Mouse (Mus musculus): Measurements from ENCODE around the gene Fam204a. TPM values are rescaled to one million over a fixed set of nuclear protein-coding genes. Genes with fewer than 3 reads are reported as not detected.

Fam204a gene
- polyA plus RNA-seq, 1 experiment from 2014 or later: 52.5 TPM

- Histone ChIP-seq H3K4me2 (no peak overlapping the region), H3K27ac (no peak overlapping the region), H3K9me3 (replicated peaks) (no peaks in the 10 kb centered on the region), H3K27me3 (no peaks in the 10 kb centered on the region), H3K4me1 (peaks cover 6% of the 10 kb centered on the region; the same call in 1 of the 2 replicates), H3K4me3 (replicated peaks) (no peak overlapping the region), H3K36me3 (peaks cover 48% of the 10 kb centered on the region), H3K9ac (no peak overlapping the region)
- ATAC-seq (replicated peaks; ENCODE audit: low FRiP score): no peak
Observed at GRCm38 (mm10) chr19:60208173-60208572, 18.3 kb downstream of the Fam204a start.

- H3K36me3 ChIP-seq: peaks cover 25% of the 10 kb centered on the region; the same call in 1 of the 2 replicates
- no peak overlapping the region for H3K9ac ChIP-seq
- H3K9me3 ChIP-seq (replicated peaks): no peaks in the 10 kb centered on the region
- H3K4me3 ChIP-seq (replicated peaks): no peak overlapping the region
- H3K27ac ChIP-seq: no peak overlapping the region
- H3K4me2 ChIP-seq: no peak overlapping the region
- no peaks in the 10 kb centered on the region for H3K27me3 ChIP-seq
- peaks cover 8% of the 10 kb centered on the region; the same call in 1 of the 2 replicates for H3K4me1 ChIP-seq
- WGBS: 48% methylated on average over 7 of the region's 7 CpGs
- no peak for ATAC-seq (replicated peaks; ENCODE audit: low FRiP score)
Observed at GRCm38 (mm10) chr19:60204176-60204575, 22.3 kb downstream of the Fam204a start.

DNA sequence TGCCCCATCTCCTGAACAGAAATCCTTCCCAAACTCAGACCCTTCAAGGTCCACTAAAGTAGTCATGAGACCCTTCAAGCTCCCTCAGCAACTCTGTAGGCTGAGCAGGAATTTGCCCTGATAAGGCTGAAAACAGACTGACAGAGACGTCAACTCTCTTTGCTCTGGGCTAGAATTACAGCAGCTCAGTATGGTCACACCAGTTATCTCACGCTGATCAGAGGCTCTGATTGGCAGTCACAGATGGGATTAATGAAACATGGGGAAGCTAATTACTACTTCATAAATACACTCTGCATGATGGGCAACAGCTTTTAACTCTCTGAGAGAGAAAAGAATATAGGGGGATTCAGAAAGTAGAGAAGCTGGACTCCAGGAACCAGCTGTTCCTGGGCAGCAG lies 26.2 kb downstream of the Fam204a start:
- Histone ChIP-seq H3K9me3 (replicated peaks) (no peaks in the 10 kb centered on the region), H3K27ac (no peak overlapping the region), H3K9ac (no peak overlapping the region), H3K4me2 (no peak overlapping the region), H3K4me1 (peaks cover 8% of the 10 kb centered on the region; the same call in 1 of the 2 replicates), H3K36me3 (peaks cover 20% of the 10 kb centered on the region; the same call in 1 of the 2 replicates), H3K27me3 (no peaks in the 10 kb centered on the region), H3K4me3 (replicated peaks) (no peak overlapping the region)
- ATAC-seq (replicated peaks; ENCODE audit: low FRiP score): no peak
- 47% methylated on average over 2 of the region's 2 CpGs for WGBS

DNA sequence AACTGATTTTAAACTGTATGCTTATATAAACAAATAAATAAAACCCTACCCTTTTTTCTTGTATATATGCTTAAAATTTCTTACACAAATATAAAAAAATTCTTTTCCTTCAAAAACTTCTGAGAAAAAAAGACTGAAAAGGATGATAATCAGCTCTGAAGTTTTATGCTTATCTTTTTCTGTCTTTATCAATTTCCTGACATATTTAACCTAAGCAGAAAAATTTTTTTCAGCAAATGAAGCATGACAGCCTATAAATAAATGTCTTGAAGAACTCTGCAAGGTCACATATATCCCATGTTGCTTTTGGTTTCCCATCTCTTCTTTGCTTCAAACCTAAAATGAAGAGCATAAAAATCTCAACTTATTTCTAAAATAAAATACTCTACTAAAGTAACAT lies 27.3 kb downstream of the Fam204a start:
- Histone ChIP-seq H3K27me3 (no peaks in the 10 kb centered on the region), H3K9ac (no peak overlapping the region), H3K4me2 (no peak overlapping the region), H3K36me3 (peaks cover 29% of the 10 kb centered on the region), H3K4me3 (replicated peaks) (no peak overlapping the region), H3K9me3 (replicated peaks) (no peaks in the 10 kb centered on the region), H3K27ac (no peak overlapping the region), H3K4me1 (peaks cover 6% of the 10 kb centered on the region; the same call in 1 of the 2 replicates)
- ATAC-seq (replicated peaks; ENCODE audit: low FRiP score): no peak

DNA sequence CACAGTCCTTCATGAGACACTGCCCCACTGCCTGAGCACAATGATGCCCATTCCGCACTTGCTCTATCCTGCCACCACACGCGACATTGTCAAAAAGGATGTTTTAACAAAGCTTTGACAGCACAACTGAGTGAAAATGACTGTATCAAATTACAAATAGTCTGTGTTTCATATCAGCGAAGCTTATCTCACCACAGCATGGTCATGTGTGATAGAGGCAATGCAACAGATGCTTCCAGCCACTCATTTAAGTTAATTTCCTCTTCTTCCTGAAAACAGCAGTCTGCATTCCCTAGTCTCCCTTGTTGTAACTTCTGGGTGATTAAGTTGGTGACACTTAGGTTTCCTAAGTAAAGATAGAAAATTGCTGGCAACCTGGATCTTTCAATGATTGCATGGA lies 33.7 kb downstream of the Fam204a start:
- no peak overlapping the region for H3K9ac ChIP-seq
- ATAC-seq (replicated peaks; ENCODE audit: low FRiP score): no peak
- WGBS: 91% methylated on average over 4 of the region's 4 CpGs

GRCm38 (mm10) chr19:60189206-60189605 lies 37.3 kb downstream of the Fam204a start:
- no peak overlapping the region for H3K27ac ChIP-seq
- no peaks in the 10 kb centered on the region for H3K4me1 ChIP-seq
- H3K27me3 ChIP-seq: no peaks in the 10 kb centered on the region
- no peak overlapping the region for H3K4me3 ChIP-seq (replicated peaks)
- H3K4me2 ChIP-seq: no peak overlapping the region
- no peaks in the 10 kb centered on the region for H3K9me3 ChIP-seq (replicated peaks)
- H3K9ac ChIP-seq: no peak overlapping the region
- H3K36me3 ChIP-seq: peaks cover 20% of the 10 kb centered on the region
- WGBS: 84% methylated on average over 2 of the region's 2 CpGs
- no peak for ATAC-seq (replicated peaks; ENCODE audit: low FRiP score)

More for the DNA sequence above, 33.7 kb downstream of the Fam204a start:
- H3K9me3 ChIP-seq (replicated peaks): no peaks in the 10 kb centered on the region
- H3K27me3 ChIP-seq: no peaks in the 10 kb centered on the region
- no peak overlapping the region for H3K27ac ChIP-seq
- no peaks in the 10 kb centered on the region for H3K4me1 ChIP-seq
- H3K4me3 ChIP-seq (replicated peaks): no peak overlapping the region
- H3K4me2 ChIP-seq: no peak overlapping the region
- peaks cover 34% of the 10 kb centered on the region for H3K36me3 ChIP-seq

- Histone ChIP-seq H3K36me3 (0 out of 2 replicates have a peak, but pooled peaks cover 3% of the 10 kb centered on the region), H3K9ac (no peak overlapping the region), H3K4me2 (no peak overlapping the region), H3K4me1 (no peaks in the 10 kb centered on the region), H3K27me3 (no peaks in the 10 kb centered on the region), H3K4me3 (replicated peaks) (no peak overlapping the region), H3K27ac (no peak overlapping the region), H3K9me3 (replicated peaks) (no peaks in the 10 kb centered on the region)
- 95% methylated on average over 1 of the region's 1 CpGs for WGBS
- ATAC-seq (replicated peaks; ENCODE audit: low FRiP score): no peak
Observed at GRCm38 (mm10) chr19:60182901-60183300, 43.6 kb downstream of the Fam204a start.

DNA sequence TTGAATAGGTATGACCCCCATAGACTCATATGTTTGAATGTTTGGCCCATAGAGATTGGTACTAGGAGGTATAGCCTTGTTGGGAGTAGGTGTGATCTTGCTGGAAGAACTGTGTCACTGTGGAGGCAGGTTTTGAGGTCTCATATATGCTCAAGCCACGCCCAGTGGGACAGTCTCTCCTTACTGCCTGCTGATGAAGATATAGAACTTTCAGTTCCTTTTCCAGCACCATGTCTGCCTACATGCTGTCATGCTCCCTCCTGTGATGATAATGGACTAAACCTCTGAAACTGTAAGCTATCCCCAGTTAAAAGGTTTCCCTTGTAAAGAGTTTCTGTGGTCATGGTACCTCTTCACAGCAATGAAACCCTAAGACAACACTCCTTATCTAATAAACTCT lies 44.3 kb downstream of the Fam204a start:
- H3K4me2 ChIP-seq: no peak overlapping the region
- no peak overlapping the region for H3K27ac ChIP-seq
- H3K27me3 ChIP-seq: no peaks in the 10 kb centered on the region
- WGBS: 82% methylated on average over 1 of the region's 1 CpGs
- H3K9me3 ChIP-seq (replicated peaks): no peaks in the 10 kb centered on the region
- 0 out of 2 replicates have a peak, but pooled peaks cover 3% of the 10 kb centered on the region for H3K36me3 ChIP-seq
- H3K9ac ChIP-seq: no peak overlapping the region
- no peak for ATAC-seq (replicated peaks; ENCODE audit: low FRiP score)
- H3K4me3 ChIP-seq (replicated peaks): no peak overlapping the region
- H3K4me1 ChIP-seq: no peaks in the 10 kb centered on the region

DNA sequence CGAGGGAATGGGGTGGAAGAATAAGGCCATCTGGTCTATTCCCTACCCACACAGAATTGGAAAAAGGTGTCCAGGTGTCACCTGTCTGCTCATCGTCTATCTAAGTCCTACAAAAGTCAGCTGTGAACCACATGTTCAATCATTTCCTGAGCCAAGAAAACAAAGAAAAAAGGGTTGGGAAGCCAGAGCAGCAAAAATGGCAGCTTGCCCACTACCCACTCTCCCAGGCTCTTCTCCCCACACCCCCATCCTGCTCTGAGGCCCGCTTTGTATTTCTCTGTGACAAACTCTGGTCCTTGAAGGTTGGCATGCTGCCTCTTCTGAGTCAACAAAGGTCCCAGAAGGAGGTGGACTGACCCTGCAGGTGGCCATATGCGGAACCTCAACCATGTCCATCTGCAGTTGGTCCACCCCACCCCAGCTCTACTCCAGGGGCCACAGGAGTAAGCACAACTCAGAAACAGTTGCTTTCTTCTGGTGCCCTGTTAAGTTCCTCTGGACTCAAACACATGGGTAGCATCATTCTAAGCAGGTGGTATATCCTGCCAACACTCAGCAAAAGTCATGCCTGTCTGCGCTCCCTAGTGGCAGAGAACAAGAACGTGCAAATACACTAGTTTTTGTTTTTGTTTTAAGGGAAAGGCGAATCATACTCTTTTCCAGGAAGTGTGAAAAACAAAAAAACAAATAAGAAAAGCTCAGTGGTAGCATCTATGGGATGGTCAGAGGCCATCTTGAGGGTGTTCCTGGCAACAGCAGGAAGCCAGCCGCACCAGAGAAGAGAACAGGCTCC lies 47.5 kb downstream of the Fam204a start:
- 0 out of 2 replicates have a peak, but pooled peaks cover 3% of the 10 kb centered on the region for H3K36me3 ChIP-seq
- no peak overlapping the region for H3K4me3 ChIP-seq (replicated peaks)
- H3K9me3 ChIP-seq (replicated peaks): no peaks in the 10 kb centered on the region
- WGBS: 86% methylated on average over 8 of the region's 8 CpGs
- H3K4me1 ChIP-seq: no peaks in the 10 kb centered on the region
- ATAC-seq (replicated peaks; ENCODE audit: low FRiP score): no peak
- H3K27ac ChIP-seq: no peak overlapping the region
- no peaks in the 10 kb centered on the region for H3K27me3 ChIP-seq
- H3K9ac ChIP-seq: no peak overlapping the region
- H3K4me2 ChIP-seq: no peak overlapping the region

GRCm38 (mm10) chr19:60165417-60165816 lies 61.1 kb downstream of the Fam204a start:
- Histone ChIP-seq H3K9ac (no peak overlapping the region), H3K4me1 (peaks cover 22% of the 10 kb centered on the region), H3K36me3 (no peaks in the 10 kb centered on the region), H3K4me2 (no peak overlapping the region), H3K27me3 (0 out of 2 replicates have a peak, but pooled peaks cover 3% of the 10 kb centered on the region), H3K9me3 (replicated peaks) (no peaks in the 10 kb centered on the region), H3K27ac (peak overlapping the region; percentile 46; the same call in 1 of the 2 replicates), H3K4me3 (replicated peaks) (no peak overlapping the region)
- ATAC-seq (replicated peaks; ENCODE audit: low FRiP score): no peak
- WGBS: 38% methylated on average over 2 of the region's 2 CpGs

DNA sequence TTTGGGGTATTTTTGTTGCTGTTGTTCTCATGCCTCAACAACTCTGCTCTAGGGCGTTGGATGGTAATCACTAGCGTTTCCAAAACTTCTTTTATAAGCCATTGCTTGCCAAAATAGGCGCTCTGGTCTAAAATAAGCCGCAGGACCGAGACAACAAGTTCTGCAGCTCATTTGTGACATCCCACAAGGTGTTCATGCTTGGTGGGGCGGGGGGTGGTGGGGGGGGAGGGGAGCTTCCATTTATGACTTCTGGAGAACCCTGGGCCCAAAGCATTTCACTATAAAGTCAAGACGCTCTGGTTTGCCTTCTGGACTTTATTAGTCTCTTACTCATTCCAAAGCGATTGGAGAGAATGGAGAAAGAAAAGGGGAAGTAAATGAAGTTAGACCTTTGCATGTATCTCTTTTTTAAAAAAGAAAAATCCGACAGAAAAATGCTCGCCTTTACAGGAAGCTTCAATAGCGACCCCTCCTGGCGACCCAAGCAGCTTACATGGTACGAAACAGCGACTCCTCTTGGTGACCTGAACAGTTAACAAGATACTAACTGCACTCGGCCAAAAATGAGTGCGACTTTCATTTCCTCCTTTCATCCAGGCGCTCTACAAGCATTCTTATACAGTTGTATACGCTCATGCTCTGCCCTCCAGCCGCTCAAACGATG lies 65.8 kb downstream of the Fam204a start:
- no peak for ATAC-seq (replicated peaks; ENCODE audit: low FRiP score)
- no peaks in the 10 kb centered on the region for H3K36me3 ChIP-seq
- no peak overlapping the region for H3K9ac ChIP-seq
- H3K4me3 ChIP-seq (replicated peaks): no peak overlapping the region; the same call in 1 of the 2 replicates
- peaks cover 18% of the 10 kb centered on the region for H3K4me1 ChIP-seq
- H3K27ac ChIP-seq: no peak overlapping the region
- peak overlapping the region; percentile 47 for H3K4me2 ChIP-seq
- H3K9me3 ChIP-seq (replicated peaks): no peaks in the 10 kb centered on the region
- H3K27me3 ChIP-seq: 0 out of 2 replicates have a peak, but pooled peaks cover 3% of the 10 kb centered on the region
- WGBS: 12% methylated on average over 20 of the region's 20 CpGs

- Histone ChIP-seq H3K27me3 (0 out of 2 replicates have a peak, but pooled peaks cover 3% of the 10 kb centered on the region), H3K9me3 (replicated peaks) (no peaks in the 10 kb centered on the region), H3K36me3 (no peaks in the 10 kb centered on the region), H3K27ac (no peak overlapping the region), H3K9ac (no peak overlapping the region), H3K4me3 (replicated peaks) (no peak overlapping the region), H3K4me2 (peak overlapping the region; percentile 47; the same call in 1 of the 2 replicates), H3K4me1 (peaks cover 14% of the 10 kb centered on the region)
- ATAC-seq (replicated peaks; ENCODE audit: low FRiP score): no peak
- WGBS: 13% methylated on average over 6 of the region's 6 CpGs
Observed at GRCm38 (mm10) chr19:60159827-60160226, 66.7 kb downstream of the Fam204a start.
